Mouse (Mus musculus): ENCODE measurements at regions not wholly inside any gene's neighbourhood (a gene's known extent, or its start where the extent isn't known, plus 50 kb on each side); places are given as distances from the start of the nearest gene placed in this dataset.

DNA sequence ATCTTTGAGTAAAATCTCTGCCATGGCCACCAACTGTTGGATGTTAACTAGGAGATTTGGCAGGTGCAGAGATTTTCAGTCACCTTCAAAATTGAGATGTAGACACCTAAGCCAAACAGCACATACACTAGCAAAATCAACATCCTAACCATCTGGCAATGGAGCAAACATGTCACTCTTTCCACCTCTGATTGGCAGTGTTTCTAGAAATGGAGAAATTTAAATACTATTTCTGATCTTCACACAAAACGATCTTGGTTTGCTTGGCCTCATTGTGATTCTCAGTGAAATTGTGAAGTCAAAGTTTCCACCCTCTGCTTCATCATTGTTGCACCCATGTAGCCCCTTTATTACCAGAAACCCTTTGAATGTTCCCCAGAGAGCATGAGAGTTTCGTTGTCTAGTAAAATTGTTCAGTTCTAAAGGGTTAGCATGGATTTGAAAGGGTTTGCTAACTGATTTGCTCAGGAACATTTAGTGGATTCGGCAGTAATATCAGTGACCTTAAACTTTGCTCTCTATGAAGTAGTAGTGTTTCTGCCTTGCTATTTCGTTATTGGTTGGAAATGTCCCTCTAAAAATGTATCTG, 854.1 kb downstream of the Stpg2 start:
- Histone ChIP-seq H3K79me2 (ENCODE audit: inconsistent target) (no peaks in the 10 kb centered on the region), H3K36me3 (ENCODE audit: inconsistent target) (no peaks in the 10 kb centered on the region), H3K4me3 (ENCODE audit: inconsistent target) (no peak overlapping the region), H3K27ac (no peak overlapping the region)
- WGBS (ENCODE audit: missing documents): 77% methylated on average over 4 of the region's 4 CpGs

GRCm38 (mm10) chr3:140061769-140062381, 856.4 kb downstream of the Stpg2 start:
- no peak overlapping the region for H3K4me3 ChIP-seq (ENCODE audit: inconsistent target)
- 93% methylated on average over 9 of the region's 10 CpGs for WGBS (ENCODE audit: missing documents)
- H3K79me2 ChIP-seq (ENCODE audit: inconsistent target): no peaks in the 10 kb centered on the region
- H3K36me3 ChIP-seq (ENCODE audit: inconsistent target): no peaks in the 10 kb centered on the region
- no peak overlapping the region for H3K27ac ChIP-seq

DNA sequence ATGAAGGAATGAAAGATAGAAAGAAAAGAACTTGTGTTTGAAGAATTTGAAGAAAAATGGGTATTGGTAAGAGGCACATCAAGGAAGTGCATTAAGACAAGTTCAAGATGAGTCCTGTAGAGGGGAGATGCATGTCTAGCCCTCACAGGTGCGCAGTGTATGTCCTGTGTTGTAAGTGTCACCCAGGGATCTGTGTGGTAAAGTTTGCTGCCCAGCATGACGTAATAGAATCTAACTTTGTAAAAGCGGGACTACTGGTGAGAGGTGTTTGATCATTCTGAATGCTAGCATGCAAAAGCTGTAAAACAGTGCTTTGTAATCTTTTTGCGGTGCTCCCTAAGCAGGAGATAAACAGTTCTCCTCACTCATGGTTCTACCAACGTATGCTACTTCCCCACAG, 857.4 kb downstream of the Stpg2 start:
- H3K27ac ChIP-seq: no peak overlapping the region
- no peaks in the 10 kb centered on the region for H3K36me3 ChIP-seq (ENCODE audit: inconsistent target)
- no peak overlapping the region for H3K4me3 ChIP-seq (ENCODE audit: inconsistent target)
- WGBS (ENCODE audit: missing documents): 84% methylated on average over 5 of the region's 5 CpGs
- no peaks in the 10 kb centered on the region for H3K79me2 ChIP-seq (ENCODE audit: inconsistent target)

DNA sequence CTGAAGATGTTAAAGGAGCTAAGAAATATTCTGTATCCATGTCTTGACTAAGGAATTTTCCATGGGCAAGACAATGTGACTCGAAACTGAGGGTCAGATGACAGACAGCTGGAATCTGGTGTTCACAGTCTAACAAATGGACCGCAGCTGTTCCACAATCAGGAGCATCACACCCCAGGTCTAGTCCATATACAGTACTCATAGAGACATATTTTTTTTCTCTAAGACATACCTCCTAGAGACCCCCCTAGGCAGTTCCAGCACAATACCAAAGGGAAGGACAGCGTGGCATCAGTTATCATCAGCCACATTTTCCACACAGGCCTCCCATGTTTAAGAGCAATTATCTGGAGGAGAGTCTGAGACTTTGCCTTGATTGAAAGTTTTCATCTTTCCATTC, 878.8 kb downstream of the Stpg2 start:
- Histone ChIP-seq H3K4me3 (ENCODE audit: inconsistent target) (no peak overlapping the region), H3K36me3 (ENCODE audit: inconsistent target) (no peaks in the 10 kb centered on the region), H3K27ac (no peak overlapping the region), H3K79me2 (ENCODE audit: inconsistent target) (no peaks in the 10 kb centered on the region)
- 93% methylated on average over 3 of the region's 3 CpGs for WGBS (ENCODE audit: missing documents)

DNA sequence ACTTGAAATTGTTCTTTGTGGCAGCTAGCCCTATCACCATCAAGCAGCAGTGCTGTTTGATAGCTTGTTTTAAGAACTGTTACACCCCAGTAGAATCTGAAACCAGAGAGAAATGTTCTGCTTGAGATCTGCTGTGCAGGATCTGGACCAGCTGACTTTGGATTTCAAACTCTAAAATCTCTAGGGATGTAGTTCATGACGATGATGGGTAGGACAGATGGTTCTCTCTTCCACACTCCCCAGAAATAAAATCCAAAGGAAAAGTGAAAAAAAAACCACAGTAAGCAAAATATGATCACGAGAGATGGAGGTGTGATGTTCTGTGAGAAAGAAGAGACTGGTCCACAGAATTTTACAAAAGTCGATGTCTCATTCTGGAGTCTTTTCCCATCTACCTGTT, 879.9 kb downstream of the Stpg2 start:
- 87% methylated on average over 3 of the region's 3 CpGs for WGBS (ENCODE audit: missing documents)
- no peak overlapping the region for H3K27ac ChIP-seq

GRCm38 (mm10) chr3:140088019-140088418, 882.5 kb downstream of the Stpg2 start:
- no peaks in the 10 kb centered on the region for H3K36me3 ChIP-seq (ENCODE audit: inconsistent target)
- H3K79me2 ChIP-seq (ENCODE audit: inconsistent target): no peaks in the 10 kb centered on the region
- whole genome bisulfite sequencing (ENCODE audit: missing documents): 63% methylated on average over 3 of the region's 3 CpGs
- H3K4me3 ChIP-seq (ENCODE audit: inconsistent target): no peak overlapping the region
- no peak overlapping the region for H3K27ac ChIP-seq

More for the DNA sequence above, 879.9 kb downstream of the Stpg2 start:
- Histone ChIP-seq H3K36me3 (ENCODE audit: inconsistent target) (no peaks in the 10 kb centered on the region), H3K79me2 (ENCODE audit: inconsistent target) (no peaks in the 10 kb centered on the region), H3K4me3 (ENCODE audit: inconsistent target) (no peak overlapping the region)

DNA sequence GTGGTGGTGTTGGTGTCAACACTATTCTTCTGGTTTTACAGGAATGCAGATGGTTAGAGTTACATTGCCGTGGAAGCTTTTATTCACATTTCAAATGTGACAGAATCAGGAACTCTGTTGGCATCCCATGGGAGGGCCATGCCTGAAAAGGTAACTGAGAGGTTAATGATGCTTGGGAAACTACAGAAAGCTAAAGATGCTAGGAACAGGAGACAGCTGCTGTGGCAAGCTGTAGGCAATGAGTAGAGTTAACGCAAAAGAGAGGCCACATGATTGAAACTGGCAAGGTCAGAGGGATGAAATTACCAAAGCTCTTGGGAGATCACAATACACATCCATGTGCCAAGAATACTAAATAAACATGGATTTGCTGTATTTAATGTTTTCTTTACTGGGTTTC, 886.4 kb downstream of the Stpg2 start:
- no peaks in the 10 kb centered on the region for H3K36me3 ChIP-seq (ENCODE audit: inconsistent target)
- no peaks in the 10 kb centered on the region for H3K79me2 ChIP-seq (ENCODE audit: inconsistent target)
- H3K27ac ChIP-seq: no peak overlapping the region
- WGBS (ENCODE audit: missing documents): 84% methylated on average over 2 of the region's 2 CpGs
- no peak overlapping the region for H3K4me3 ChIP-seq (ENCODE audit: inconsistent target)

- no peak overlapping the region for H3K4me3 ChIP-seq (ENCODE audit: inconsistent target)
These were observed 891.5 kb downstream of the Stpg2 start for GRCm38 (mm10) chr3:140096854-140097540.

GRCm38 (mm10) chr3:140109401-140109800, 903.9 kb downstream of the Stpg2 start:
- 39% methylated on average over 4 of the region's 4 CpGs for WGBS (ENCODE audit: missing documents)
- Histone ChIP-seq H3K4me3 (ENCODE audit: inconsistent target) (no peak overlapping the region), H3K36me3 (ENCODE audit: inconsistent target) (no peaks in the 10 kb centered on the region), H3K27ac (no peak overlapping the region), H3K79me2 (ENCODE audit: inconsistent target) (no peaks in the 10 kb centered on the region)

More at GRCm38 (mm10) chr3:140096854-140097540, 891.5 kb downstream of the Stpg2 start:
- no peaks in the 10 kb centered on the region for H3K79me2 ChIP-seq (ENCODE audit: inconsistent target)
- H3K36me3 ChIP-seq (ENCODE audit: inconsistent target): no peaks in the 10 kb centered on the region
- no peak overlapping the region for H3K27ac ChIP-seq

DNA sequence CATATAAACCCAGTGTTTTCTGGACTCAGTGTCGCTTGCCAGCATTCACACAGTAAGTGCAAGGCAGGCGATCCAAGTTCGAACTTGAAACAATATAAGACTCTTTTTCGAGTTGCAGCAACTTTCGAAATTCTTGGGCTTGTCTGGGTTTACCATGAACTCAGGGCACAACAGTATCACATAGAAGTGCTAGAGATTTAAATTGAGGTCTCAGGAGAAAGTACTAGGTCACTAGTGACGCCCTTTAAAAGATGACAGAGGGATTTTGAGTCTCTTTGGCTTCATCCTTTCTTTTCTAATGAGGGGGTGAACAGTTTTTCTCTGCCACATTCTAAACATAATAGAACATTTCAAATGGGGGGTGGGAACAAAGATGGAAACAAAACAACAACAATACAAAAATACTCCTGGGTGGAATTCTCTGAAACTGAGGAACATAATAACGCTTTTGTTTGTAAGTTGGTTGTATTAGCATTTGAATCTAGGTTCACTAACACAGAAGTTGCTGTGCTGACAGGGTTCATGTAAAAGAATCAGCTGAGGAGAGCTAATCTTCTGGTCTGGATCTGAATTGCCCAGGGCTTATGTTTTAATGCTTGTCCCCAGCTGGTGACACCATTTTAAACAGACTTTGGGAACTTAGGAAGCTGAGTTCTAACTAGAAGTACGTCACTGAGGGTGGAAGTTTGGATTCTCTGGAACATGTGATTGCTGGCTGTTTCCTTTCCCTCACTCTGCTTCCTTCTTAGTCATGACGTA, 906.1 kb downstream of the Stpg2 start:
- Histone ChIP-seq H3K4me3 (ENCODE audit: inconsistent target) (no peak overlapping the region), H3K27ac (no peak overlapping the region), H3K79me2 (ENCODE audit: inconsistent target) (no peaks in the 10 kb centered on the region), H3K36me3 (ENCODE audit: inconsistent target) (no peaks in the 10 kb centered on the region)
- 86% methylated on average over 9 of the region's 9 CpGs for WGBS (ENCODE audit: missing documents)

GRCm38 (mm10) chr3:140115116-140115515, 909.6 kb downstream of the Stpg2 start:
- H3K27ac ChIP-seq: no peak overlapping the region
- no peak overlapping the region for H3K4me3 ChIP-seq (ENCODE audit: inconsistent target)
- no peaks in the 10 kb centered on the region for H3K36me3 ChIP-seq (ENCODE audit: inconsistent target)
- H3K79me2 ChIP-seq (ENCODE audit: inconsistent target): no peaks in the 10 kb centered on the region
- WGBS (ENCODE audit: missing documents): 88% methylated on average over 1 of the region's 1 CpGs

DNA sequence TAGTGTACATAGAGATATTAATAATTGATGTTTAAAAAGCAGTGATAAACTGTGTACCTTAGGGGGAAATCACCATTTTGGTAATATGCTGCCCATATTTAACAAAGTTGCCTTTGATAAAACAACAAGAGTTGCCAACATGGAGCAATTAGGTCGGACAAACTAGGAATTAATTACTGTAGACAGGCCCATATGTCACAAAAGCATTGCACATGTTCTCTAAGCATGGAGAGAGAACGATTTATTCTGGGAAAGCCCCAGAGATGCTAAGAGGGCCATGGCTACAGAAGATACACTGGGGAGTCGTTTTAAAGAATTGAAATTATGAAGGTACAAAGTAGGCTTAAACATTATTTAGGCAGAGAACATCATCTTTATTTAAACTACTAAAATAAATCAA, 921.8 kb downstream of the Stpg2 start:
- Histone ChIP-seq H3K4me3 (ENCODE audit: inconsistent target) (no peak overlapping the region), H3K36me3 (ENCODE audit: inconsistent target) (no peaks in the 10 kb centered on the region), H3K79me2 (ENCODE audit: inconsistent target) (no peaks in the 10 kb centered on the region), H3K27ac (no peak overlapping the region)
- WGBS (ENCODE audit: missing documents): 64% methylated on average over 3 of the region's 3 CpGs

DNA sequence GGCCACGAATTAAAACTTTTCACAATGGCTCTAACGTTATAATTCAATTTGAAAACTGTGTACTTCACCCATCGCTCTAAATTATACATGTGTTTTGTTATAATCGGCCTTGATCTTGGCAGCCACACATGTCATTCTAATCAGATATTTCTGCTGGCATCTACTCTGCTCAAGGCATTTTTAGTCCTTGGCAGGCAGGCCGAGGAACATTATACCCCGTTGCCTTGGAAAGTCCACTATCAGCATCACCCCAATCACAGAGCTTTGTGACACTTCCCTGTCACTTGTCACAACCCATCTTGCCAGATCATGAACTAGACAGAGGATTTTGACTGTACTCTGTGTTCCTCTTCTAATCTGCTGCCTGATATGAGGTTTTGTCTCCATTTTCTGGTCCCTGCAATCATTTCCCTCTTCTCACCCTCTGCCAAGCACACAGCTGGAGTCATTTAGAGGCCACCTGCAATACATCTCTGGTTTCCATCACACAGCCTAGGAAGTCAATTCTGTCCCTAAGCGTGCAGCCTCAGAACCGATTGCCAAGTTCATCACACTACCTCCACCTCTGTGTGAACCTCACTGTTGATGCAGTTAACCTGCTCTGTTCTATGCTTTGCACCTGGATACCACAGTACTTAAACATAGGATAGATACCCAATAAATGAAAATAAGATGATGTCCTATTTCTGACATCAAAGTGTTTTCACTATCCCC, 923.7 kb downstream of the Stpg2 start:
- no peaks in the 10 kb centered on the region for H3K36me3 ChIP-seq (ENCODE audit: inconsistent target)
- no peak overlapping the region for H3K4me3 ChIP-seq (ENCODE audit: inconsistent target)
- WGBS (ENCODE audit: missing documents): 89% methylated on average over 8 of the region's 8 CpGs
- H3K79me2 ChIP-seq (ENCODE audit: inconsistent target): no peaks in the 10 kb centered on the region
- no peak overlapping the region for H3K27ac ChIP-seq

DNA sequence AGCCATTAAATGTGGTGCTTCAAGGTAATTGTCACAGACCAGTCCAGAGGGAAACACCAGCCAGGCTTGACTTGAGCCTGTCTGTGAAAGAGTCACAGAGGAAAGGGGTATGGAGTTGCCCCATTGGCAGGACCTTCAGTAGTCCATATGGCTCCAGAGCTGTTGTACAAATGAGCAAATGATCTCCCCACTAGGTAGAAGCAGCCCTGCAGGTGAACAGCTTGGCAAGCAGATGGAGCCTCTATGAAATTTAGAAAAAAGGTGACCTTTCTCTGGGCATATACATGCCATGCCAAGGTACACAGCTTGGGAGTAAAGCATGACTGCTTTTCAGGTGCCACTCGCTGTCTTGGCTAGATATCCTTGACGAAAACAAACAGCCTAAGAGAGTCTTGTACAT, 938.4 kb downstream of the Stpg2 start:
- no peaks in the 10 kb centered on the region for H3K36me3 ChIP-seq (ENCODE audit: inconsistent target)
- H3K27ac ChIP-seq: no peak overlapping the region
- no peak overlapping the region for H3K4me3 ChIP-seq (ENCODE audit: inconsistent target)
- WGBS (ENCODE audit: missing documents): 91% methylated on average over 2 of the region's 2 CpGs
- no peaks in the 10 kb centered on the region for H3K79me2 ChIP-seq (ENCODE audit: inconsistent target)
